Mouse (Mus musculus) macrophage (primary cell): ENCODE data around the gene Rrm1. TPM values are rescaled to one million over a fixed set of nuclear protein-coding genes. Genes with fewer than 3 reads are reported as not detected.
"Not testable (repeated sequence)": the region's sequence is repeated elsewhere in the genome, so short reads cannot be mapped to it uniquely, and the experiment has no call there.

Source experiments
- H3K27ac ChIP-seq: fragments of 350-480 bp; formaldehyde crosslinking; 2 replicates; pipeline ENCODE4 v1.9.0; 2021
- H3K36me3 ChIP-seq: fragments of 350-480 bp; formaldehyde crosslinking; 2 replicates; pipeline ENCODE4 v1.9.0; 2021; ENCODE audit errors: inconsistent target
- H3K4me3 ChIP-seq: fragments of 350-480 bp; formaldehyde crosslinking; 2 replicates; pipeline ENCODE4 v1.9.0; 2021; ENCODE audit errors: inconsistent target
- H3K79me2 ChIP-seq: fragments of 350-480 bp; formaldehyde crosslinking; 2 replicates; pipeline ENCODE4 v1.9.0; 2021; ENCODE audit errors: inconsistent target
- WGBS: methylation state at CpG from one replicate; pipeline ENCODE4 v1.1.7; 2026; ENCODE audit warnings: inconsistent platforms; ENCODE audit not compliant: missing documents; 5-methylcytosine and 5-hydroxymethylcytosine counted together
- polyA plus RNA-seq: library from polyadenylated mRNA; stranded (reverse); fragments of 250-400 nt; gene quantifications from 3 replicates; pipeline ENCODE4 v1.2.4, GENCODE M21; 2018; ENCODE audit warnings: inconsistent platforms

The Rrm1 gene
- polyA plus RNA-seq, 1 experiment from 2014 or later = 64.3 TPM

DNA sequence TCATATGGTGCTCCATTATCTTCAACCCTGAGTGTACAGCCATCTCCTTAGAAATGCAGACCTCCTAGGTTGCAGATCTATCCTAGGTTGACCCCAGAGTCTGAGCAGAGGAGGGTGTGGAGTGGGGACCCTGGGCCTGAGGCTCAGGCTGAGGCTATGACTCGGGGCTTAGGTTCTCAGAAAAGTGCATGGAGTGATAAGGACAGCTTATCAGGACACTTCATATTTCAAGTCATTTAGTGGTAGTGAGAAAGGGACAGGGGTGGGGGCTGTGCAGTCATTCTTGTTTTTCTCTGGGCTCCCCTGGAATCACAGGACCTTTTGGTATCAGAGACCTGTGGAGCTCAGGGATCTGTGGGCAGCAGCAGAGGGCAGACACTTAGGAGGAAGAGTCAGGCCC lies 44.6 kb downstream of the Rrm1 start:
- Histone ChIP-seq H3K79me2 (no peaks in the 10 kb centered on the region), H3K27ac (no peak overlapping the region), H3K36me3 (no peaks in the 10 kb centered on the region), H3K4me3 (no peak overlapping the region)
- 76% methylated on average over 1 of the region's 1 CpGs for WGBS

DNA sequence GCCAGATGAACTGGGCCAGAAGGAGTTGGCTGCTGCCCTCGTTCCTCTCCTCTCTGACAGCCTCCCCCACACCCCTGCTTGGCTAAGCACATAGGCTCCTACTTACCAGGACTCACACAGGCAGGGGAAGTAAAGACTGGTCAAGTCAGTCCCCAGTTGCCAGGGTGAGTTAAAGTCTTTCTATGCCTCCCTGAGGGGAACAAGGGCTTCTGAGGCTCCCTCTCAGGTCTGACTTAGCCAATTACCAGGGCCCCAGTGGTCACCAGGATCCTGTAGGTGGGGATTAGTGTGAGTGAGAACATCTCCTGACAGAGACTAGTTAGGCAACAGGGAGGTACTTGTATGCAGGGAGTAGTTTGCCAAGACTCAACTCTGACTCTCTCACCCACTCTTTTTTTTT lies 46.7 kb downstream of the Rrm1 start, which contains the start of gene Olfr544:
Gene Olfr544 (minus strand): TSS at position 153 of the 400 bp plus-strand sequence.
- Histone ChIP-seq H3K27ac (no peak within 1 kb of the TSS), H3K4me3 (no peak within 1 kb of the TSS), H3K36me3 (no peaks in the 10 kb centered on the region), H3K79me2 (no peaks in the 10 kb centered on the region)
- 50% methylated on average over 1 of the region's 1 CpGs for WGBS

DNA sequence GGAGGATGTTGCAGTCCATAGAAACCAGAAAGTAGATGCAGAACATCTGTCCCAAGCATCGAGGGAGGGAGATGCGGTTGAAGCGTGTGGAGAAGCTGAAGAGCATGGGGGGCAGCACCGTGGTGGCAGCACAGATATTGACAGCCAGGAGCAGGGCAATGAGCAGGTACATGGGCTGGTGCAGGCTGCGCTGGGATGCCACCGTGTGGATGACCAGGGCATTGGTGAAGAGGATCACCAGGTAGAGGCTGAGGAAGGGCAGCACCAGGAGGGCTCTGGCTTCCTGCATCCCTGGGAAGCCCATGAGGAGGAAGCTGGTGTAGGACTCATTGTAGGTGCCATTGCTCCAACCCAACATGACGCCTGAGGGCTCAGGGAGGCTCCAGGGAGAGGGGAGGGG lies 52.9 kb downstream of the Rrm1 start:
- H3K36me3 ChIP-seq, H3K79me2 ChIP-seq, H3K27ac ChIP-seq, H3K4me3 ChIP-seq: not testable (repeated sequence)
- 78% methylated on average over 3 of the region's 7 CpGs for WGBS

DNA sequence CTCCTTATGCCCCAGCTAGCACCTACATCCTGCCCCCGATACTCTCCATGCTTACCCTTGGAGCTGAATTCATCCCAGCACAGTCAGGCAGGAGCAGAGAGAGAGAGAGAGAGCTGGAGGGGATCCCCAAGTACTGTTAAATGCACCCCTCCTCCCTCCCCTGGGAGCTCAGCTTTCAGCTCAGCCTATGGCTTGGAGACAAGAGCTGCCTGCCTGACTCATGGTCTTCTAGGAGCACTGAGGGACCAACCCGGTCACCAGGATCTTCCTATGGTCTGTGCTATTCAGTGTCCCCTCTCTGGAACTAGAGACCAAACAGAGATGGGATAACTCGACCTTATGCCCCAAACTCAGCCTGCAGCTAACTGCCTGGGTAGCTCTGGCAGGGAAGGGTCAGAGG lies 58.0 kb downstream of the Rrm1 start, which contains the start of gene Olfr545:
Gene Olfr545 (minus strand): TSS at position 101 of the 400 bp plus-strand sequence.
- Histone ChIP-seq H3K36me3 (no peaks in the 10 kb centered on the region), H3K4me3 (no peak within 1 kb of the TSS), H3K27ac (no peak within 1 kb of the TSS), H3K79me2 (no peaks in the 10 kb centered on the region)
- 70% methylated on average over 3 of the region's 3 CpGs for WGBS

DNA sequence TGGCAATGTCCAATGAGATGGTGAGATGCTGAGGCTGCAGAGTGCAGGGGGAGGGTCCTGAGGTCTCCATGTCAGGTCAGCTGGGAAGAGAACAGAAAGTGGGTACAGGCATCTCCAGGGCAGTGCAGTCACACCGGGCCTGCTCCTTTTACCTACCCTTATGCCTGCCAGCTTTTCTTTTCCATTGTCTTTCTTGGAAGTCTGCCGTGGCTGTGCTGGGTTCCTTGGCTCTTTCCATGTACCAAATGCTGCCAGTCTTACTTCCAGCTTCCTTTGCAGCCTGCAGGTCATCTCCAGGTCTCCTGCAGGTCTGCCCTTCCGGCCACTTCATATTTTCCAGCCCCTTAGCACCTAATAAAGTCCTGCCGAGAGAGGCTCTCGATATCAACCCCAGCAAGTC lies 60.5 kb downstream of the Rrm1 start:
- 86% methylated on average over 5 of the region's 5 CpGs for WGBS
- H3K27ac ChIP-seq = no peak overlapping the region
- H3K36me3 ChIP-seq = no peaks in the 10 kb centered on the region
- no peaks in the 10 kb centered on the region for H3K79me2 ChIP-seq
- no peak overlapping the region for H3K4me3 ChIP-seq

DNA sequence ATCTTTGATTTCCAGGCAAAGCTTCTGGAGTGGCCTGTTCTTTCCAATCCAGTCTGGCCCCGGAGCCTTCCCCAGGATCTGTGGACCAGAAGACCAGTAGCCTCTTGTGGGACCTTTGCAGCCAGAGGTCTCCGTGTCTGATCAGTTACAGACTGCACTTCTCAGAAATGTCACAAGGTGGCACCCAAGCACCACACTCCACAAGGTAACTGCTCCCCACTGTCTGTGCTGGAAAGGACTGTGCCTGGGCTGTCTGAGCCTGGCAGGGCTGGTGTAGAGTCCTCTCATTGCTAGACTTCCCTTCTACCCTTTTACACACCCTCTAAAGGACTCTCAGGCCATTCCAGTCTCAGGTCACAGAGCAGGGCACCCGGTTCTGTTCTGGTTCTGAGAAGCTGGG lies 65.4 kb downstream of the Rrm1 start:
- Histone ChIP-seq H3K36me3 (no peaks in the 10 kb centered on the region), H3K27ac (no peak overlapping the region), H3K4me3 (no peak overlapping the region), H3K79me2 (no peaks in the 10 kb centered on the region)
- 47% methylated on average over 3 of the region's 3 CpGs for WGBS

DNA sequence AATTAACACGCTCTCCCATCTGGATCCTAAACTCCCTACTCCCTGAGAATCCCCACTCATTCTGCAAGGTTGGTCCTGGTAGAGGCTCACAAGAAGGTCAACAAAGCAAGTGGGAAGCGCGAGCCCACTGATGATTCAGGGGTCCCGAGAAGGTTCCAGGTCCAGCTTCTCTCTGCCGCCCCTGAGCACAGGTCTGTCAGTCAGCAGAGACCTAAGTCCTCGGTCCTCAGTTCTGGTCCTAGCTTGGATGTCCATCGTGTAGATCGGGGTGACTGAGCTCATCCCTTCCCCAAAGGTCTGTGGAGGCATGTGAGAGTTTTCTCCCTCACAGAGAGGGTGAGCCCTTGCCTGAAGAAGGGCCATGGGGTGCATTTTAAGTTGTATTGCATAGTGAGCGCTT lies 66.6 kb downstream of the Rrm1 start:
- Histone ChIP-seq H3K79me2 (no peaks in the 10 kb centered on the region), H3K27ac (no peak overlapping the region), H3K4me3 (no peak overlapping the region), H3K36me3 (no peaks in the 10 kb centered on the region)
- WGBS = 96% methylated on average over 9 of the region's 9 CpGs

DNA sequence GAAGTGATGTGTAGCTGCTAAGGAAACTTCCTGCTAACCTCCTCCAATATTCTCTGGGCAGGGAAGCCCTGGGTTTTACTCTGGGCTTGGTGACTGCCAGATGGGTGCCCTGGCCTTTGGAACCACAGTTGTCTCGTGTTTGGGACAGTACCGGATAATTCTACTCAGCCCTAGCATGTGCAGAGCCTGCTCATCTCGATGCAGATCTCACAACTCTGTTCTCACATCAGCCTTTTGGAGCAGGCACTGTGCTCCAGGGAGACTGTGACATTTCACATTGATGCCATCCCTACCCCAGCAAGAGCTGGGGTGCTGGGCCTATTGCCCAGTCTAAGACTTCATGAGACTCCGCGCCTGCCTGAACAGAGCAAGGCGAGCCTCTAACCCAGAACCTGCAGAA lies 67.2 kb downstream of the Rrm1 start:
- 89% methylated on average over 6 of the region's 6 CpGs for WGBS
- H3K4me3 ChIP-seq = no peak overlapping the region
- H3K27ac ChIP-seq = no peak overlapping the region
- no peaks in the 10 kb centered on the region for H3K36me3 ChIP-seq
- no peaks in the 10 kb centered on the region for H3K79me2 ChIP-seq

DNA sequence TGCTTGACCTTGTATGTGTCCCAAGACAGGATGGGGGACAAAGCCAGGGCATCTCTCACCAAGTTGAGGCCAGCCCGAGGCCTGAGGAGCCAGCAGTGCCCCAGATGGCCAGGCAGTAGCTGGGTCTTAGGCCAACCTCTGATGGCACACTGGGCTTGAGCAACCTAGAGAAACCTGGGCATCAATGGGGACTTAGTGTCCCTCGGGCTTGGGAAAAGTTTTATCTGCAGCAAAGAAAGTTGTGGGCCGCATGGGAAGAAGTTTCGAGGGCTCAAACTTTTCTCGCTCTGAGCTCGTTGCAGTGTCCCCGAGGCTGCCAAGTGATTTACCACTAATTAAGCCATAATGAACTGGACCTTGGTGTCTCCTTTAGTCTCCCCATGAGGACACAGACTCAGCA lies 68.2 kb downstream of the Rrm1 start:
- no peaks in the 10 kb centered on the region for H3K79me2 ChIP-seq
- H3K4me3 ChIP-seq = no peak overlapping the region
- no peaks in the 10 kb centered on the region for H3K36me3 ChIP-seq
- WGBS = 95% methylated on average over 7 of the region's 7 CpGs
- no peak overlapping the region for H3K27ac ChIP-seq

DNA sequence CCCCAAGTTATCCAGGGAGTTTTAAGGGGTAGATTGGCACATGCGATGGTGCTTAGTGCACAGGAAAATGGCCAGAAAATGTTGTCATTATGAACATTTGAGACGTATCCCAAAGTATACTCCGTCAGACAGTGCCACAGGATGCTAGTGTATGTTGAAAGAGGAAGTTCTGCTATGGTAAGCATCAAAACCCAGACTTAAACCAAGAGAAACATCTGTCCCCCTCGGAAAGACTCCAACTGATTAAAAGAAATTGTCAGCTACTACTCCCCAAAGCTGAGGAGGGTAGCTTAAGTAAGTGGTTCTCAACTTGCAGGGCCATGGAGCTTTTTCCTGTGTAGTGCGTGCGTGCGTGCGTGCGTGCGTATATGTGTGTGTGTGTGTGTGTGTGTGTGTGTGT lies 70.4 kb downstream of the Rrm1 start:
- Histone ChIP-seq H3K79me2 (no peaks in the 10 kb centered on the region), H3K27ac (no peak overlapping the region), H3K4me3 (no peak overlapping the region), H3K36me3 (no peaks in the 10 kb centered on the region)
- 43% methylated on average over 10 of the region's 10 CpGs for WGBS

DNA sequence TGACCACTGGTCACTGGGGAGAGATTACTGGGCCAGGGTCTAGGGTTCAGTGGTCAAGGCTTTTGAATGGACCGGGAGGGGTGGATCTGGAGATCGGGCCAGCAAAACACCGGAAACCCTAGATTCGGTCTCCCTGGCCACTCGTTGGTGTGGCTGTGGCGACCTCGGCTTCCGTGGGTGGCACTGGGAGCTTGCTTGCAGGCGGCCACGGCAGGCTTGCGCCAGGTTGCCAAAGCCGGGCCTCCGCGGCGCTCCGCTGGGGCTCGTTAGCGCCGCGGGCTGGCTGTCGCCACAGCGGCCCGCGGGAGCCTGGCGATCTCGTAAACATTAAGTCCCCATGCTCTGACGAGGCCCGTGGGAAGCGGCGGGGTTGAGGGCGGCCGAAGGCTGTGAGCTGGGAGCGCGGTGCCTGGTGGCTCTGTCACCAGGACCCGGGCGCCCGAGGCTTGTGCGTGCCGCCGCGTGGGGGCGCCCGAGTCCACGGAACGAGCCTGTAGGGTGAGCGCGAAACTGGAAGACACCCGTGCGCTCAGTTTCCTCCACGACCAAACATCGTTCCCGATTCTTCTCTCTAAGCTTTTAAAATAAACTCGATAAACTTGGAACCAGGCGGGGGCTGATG lies 71.4 kb downstream of the Rrm1 start:
- H3K36me3 ChIP-seq = no peaks in the 10 kb centered on the region
- no peak overlapping the region for H3K4me3 ChIP-seq
- no peaks in the 10 kb centered on the region for H3K79me2 ChIP-seq
- 2% methylated on average over 54 of the region's 54 CpGs for WGBS
- no peak overlapping the region for H3K27ac ChIP-seq

DNA sequence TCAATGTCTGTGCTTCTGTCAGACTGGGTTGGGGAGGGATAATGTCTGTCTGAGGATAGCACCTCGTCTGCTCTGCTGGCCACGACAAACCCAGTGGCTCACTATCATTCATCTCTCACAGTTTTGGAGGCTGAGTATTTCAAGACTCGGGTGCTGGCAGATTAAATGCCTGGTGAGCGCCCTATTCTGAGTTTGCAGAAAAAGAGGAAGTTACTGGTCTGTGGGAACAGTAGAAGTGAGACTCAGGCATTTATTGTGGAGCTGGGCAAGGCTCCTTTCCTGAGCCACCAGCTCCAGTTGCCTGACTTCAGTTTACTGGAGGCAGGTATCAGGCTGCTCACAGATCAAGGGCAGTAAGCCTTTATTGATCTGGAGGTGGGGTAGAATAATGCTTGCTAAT lies 72.6 kb downstream of the Rrm1 start:
- Histone ChIP-seq H3K4me3 (no peak overlapping the region), H3K79me2 (no peaks in the 10 kb centered on the region), H3K27ac (no peak overlapping the region), H3K36me3 (no peaks in the 10 kb centered on the region)
- 8% methylated on average over 4 of the region's 4 CpGs for WGBS

DNA sequence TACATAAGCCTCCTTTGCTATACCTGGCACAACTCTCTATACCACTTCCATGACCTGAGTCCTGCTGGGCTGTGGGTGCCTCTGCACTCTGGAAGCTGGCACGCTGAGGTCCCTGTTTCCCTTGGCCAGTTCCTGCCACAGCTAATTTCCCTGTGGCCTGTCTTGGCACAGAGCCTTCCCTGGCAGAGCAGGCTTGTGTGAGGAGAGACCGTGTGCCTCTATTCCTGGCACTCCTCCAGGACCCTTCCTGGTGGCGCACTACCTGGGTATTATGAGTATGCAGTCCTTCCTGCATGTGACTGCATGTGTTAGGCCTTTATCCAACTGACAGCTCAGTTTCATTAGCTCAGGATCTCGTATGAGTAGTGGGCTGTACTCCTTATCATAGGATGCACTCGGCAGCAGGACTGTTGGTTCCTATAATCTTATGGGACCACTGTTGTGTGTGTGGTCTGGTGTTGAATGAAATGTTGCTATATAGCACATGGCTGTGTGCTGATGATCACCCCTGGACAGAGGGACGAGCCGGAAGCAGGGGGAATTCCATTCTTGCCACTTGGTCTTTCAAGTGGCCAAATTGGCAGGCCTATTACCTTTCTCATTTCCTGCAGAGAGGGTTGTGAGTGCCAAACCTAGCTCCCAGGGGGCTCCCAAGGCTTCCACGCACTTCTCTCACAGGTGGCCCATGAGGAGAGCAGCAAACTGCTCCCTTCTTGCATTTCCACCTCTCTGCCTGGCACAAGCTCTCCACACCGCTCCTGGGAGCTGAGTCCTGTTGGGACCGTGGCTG lies 75.0 kb downstream of the Rrm1 start:
- WGBS = 68% methylated on average over 10 of the region's 10 CpGs

DNA sequence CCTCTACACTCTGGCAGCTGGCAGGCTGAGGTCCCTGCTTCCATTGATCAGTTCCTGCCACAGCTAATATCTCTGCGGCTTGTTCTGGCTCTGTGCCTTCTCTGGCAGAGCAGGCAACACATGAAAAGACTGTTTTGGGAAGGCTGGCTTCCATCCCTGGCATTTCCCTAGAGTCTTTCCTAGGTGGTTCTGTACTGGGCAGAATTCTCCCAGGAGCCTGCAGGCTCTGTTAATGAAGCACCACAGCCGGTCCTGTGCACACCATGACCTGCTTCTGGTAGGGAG lies 75.5 kb downstream of the Rrm1 start:
- 96% methylated on average over 2 of the region's 2 CpGs for WGBS
- Histone ChIP-seq H3K79me2 (no peaks in the 10 kb centered on the region), H3K4me3 (no peak overlapping the region), H3K27ac (no peak overlapping the region), H3K36me3 (no peaks in the 10 kb centered on the region)

More for the DNA sequence above, 75.0 kb downstream of the Rrm1 start:
- Histone ChIP-seq H3K36me3 (no peaks in the 10 kb centered on the region), H3K4me3 (no peak overlapping the region), H3K27ac (no peak overlapping the region), H3K79me2 (no peaks in the 10 kb centered on the region)
